Mouse (Mus musculus) midbrain, embryonic 13.5 days (tissue): ENCODE results near the gene Rgs3. TPM values are rescaled to one million over a fixed set of nuclear protein-coding genes. Genes with fewer than 3 reads are reported as not detected.

ENCODE experiments used
- ATAC-seq: fragments of 200-750 bp; cut with Nextera tagmentation; 2 replicates; pipeline ENCODE4 v1.8.0; 2017; ENCODE audit warnings: mild to moderate bottlenecking, moderate TSS enrichment, moderate library complexity
- H3K27ac ChIP-seq: fragments of 300-500 bp; sonication (generic); 2 replicates; pipeline ENCODE4 v1.5.1; 2015; ENCODE audit warnings: inconsistent platforms, mild to moderate bottlenecking, moderate library complexity
- H3K27me3 ChIP-seq: fragments of 300-500 bp; sonication (generic); 2 replicates; pipeline ENCODE4 v1.6.1; 2015; ENCODE audit warnings: mild to moderate bottlenecking, inconsistent platforms
- H3K36me3 ChIP-seq: fragments of 300-500 bp; sonication (generic); 2 replicates; pipeline ENCODE4 v1.6.1; 2015; ENCODE audit warnings: mild to moderate bottlenecking, inconsistent platforms
- H3K4me1 ChIP-seq: fragments of 300-500 bp; sonication (generic); replicated peaks from 2 replicates; pipeline ENCODE4 v1.6.1; 2015; ENCODE audit warnings: inconsistent platforms
- H3K4me2 ChIP-seq: fragments of 300-500 bp; sonication (generic); replicated peaks from 2 replicates; pipeline ENCODE4 v1.6.1; 2015; ENCODE audit warnings: moderate library complexity, mild to moderate bottlenecking, inconsistent platforms
- H3K4me3 ChIP-seq: fragments of 300-500 bp; sonication (generic); replicated peaks from 2 replicates; pipeline ENCODE4 v1.5.1; 2015; ENCODE audit warnings: mild to moderate bottlenecking, inconsistent platforms
- H3K9ac ChIP-seq: fragments of 300-500 bp; sonication (generic); replicated peaks from 2 replicates; pipeline ENCODE4 v1.6.1; 2015; ENCODE audit warnings: mild to moderate bottlenecking, inconsistent platforms
- H3K9me3 ChIP-seq: fragments of 300-500 bp; sonication (generic); 2 replicates; pipeline ENCODE4 v1.6.1; 2016; ENCODE audit warnings: mild to moderate bottlenecking, inconsistent platforms
- WGBS: fragments of 180-500 bp; shearing (Covaris S2); methylation state at CpG from one replicate; pipeline ENCODE4 v1.1.7; 2015; 5-methylcytosine and 5-hydroxymethylcytosine counted together
- polyA plus RNA-seq: library from polyadenylated mRNA; unstranded; fragments of >200 nt; fragmentation: Nextera tagmentation; extraction: Ambion mirVana; gene quantifications from 2 replicates; pipeline ENCODE4 v1.2.1, GENCODE M21; 2015

The Rgs3 gene
- polyA plus RNA-seq, 1 experiment from 2014 or later: 70.0 TPM

- Histone ChIP-seq H3K9me3 (no peaks in the 10 kb centered on the region), H3K36me3 (peaks cover 8% of the 10 kb centered on the region), H3K9ac (peak within 1 kb of the TSS; percentile 84), H3K27me3 (no peaks in the 10 kb centered on the region), H3K4me2 (peak within 1 kb of the TSS; percentile 77), H3K4me3 (peak within 1 kb of the TSS; percentile 71), H3K4me1 (peaks cover 31% of the 10 kb centered on the region), H3K27ac (peak within 1 kb of the TSS; percentile 79)
- under 1% methylated on average over 37 of the region's 37 CpGs for WGBS
- ATAC-seq: peak; percentile 89
Observed at GRCm38 (mm10) chr4:62519849-62520233, 39.8 kb upstream of the Rgs3 start, which contains the start of gene Alad. Gene Alad (minus strand): TSS chr4:62519918.

DNA sequence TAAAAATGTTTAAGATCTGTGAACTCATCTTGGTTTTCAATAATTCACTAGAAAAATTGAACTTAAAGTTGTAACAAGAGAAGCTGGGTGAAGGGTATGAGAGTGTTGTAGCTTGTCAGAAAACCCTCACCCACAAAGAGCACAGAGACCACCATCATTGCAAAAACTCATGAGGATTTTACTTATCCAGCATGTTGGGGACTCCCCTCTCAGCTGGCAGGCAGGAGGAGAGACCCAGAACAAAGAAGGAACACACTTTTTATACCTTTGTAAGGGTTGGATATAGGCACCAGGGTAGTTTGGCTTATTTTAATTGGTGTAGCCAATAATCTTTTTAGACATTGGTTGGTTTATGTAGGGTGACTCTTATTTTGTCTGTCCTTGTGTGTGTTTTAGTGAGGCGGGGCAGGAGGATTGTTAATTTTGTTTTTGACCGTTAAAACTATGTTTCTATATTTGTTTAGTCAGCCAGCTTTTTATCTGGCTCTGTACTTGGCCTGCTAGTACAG is 38.7 kb upstream of the Rgs3 start:
- Histone ChIP-seq H3K27ac (no peak overlapping the region), H3K4me2 (no peak overlapping the region), H3K4me3 (no peak overlapping the region), H3K36me3 (peaks cover 8% of the 10 kb centered on the region), H3K4me1 (peaks cover 31% of the 10 kb centered on the region), H3K9ac (no peak overlapping the region; the same call in 1 of the 2 replicates), H3K9me3 (no peaks in the 10 kb centered on the region), H3K27me3 (no peaks in the 10 kb centered on the region)
- WGBS: 85% methylated on average over 2 of the region's 2 CpGs
- ATAC-seq: no peak

DNA sequence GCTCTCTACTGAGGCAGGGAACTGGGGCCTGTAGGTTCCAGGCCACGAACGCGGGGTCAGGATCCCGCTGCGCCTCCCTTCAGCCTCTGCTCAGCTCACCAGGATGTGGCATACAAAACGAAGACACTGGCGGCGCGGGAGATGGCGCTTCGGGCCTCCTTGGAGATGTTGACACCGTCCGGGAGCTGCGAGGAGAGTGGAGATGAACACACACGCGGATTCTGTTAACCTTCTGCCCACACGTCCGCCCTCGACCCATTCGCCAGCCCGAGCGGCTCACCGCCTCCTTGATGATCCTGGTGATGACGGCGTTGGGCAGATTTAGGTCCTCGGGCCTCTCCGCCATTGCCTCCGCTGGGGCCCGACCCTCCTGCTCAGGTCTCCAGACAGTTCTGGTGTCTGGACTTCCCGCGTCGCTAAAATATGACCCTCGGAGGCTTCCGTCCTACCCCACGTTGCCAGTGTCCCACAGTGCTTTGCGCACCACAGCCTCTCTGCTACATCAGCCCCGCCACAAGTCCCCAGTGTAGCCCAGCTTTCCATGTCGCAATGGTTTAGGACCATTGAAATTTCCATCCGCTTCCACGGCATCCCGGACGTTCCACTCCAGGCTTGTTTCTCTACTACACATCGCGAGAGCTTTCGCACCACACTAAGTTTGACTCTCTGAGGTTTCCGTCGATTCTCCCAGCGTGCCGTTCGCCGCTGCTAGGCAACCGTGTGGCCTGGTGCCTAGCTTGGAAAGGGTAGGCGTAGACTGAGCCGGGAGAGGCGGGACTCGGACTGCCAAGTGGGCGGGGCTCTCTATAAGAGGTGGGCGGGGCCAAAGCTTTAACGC is 34.8 kb upstream of the Rgs3 start, which contains the start of the genes Pole3 and 4933430I17Rik:
Pole3 (minus strand) TSS at position 418 of the 838 bp plus-strand sequence.
4933430I17Rik (plus strand) TSS at position 719 of the 838 bp plus-strand sequence.
- peaks cover 19% of the 10 kb centered on the region for H3K4me1 ChIP-seq
- H3K27me3 ChIP-seq: no peaks in the 10 kb centered on the region
- peak within 1 kb of the TSS; percentile 79 for H3K4me3 ChIP-seq
- H3K36me3 ChIP-seq: peaks cover 8% of the 10 kb centered on the region
- no peaks in the 10 kb centered on the region for H3K9me3 ChIP-seq
- peak within 1 kb of the TSS; percentile 92 for H3K27ac ChIP-seq
- H3K9ac ChIP-seq: peak within 1 kb of the TSS; percentile 75
- H3K4me2 ChIP-seq: peak within 1 kb of the TSS; percentile 97
- ATAC-seq: peak; percentile 99
- under 1% methylated on average over 59 of the region's 59 CpGs for WGBS

GRCm38 (mm10) chr4:62525489-62525811 is 34.2 kb upstream of the Rgs3 start:
- H3K4me2 ChIP-seq: peak overlapping the region; percentile 97
- no peaks in the 10 kb centered on the region for H3K27me3 ChIP-seq
- H3K36me3 ChIP-seq: peaks cover 8% of the 10 kb centered on the region
- H3K4me1 ChIP-seq: peaks cover 14% of the 10 kb centered on the region
- H3K4me3 ChIP-seq: peak overlapping the region; percentile 79
- WGBS: under 1% methylated on average over 10 of the region's 10 CpGs
- ATAC-seq: no peak
- no peak overlapping the region for H3K27ac ChIP-seq
- H3K9me3 ChIP-seq: no peaks in the 10 kb centered on the region
- H3K9ac ChIP-seq: 0 out of 2 replicates have a peak overlapping the region, but pooled peaks have one; percentile 14

DNA sequence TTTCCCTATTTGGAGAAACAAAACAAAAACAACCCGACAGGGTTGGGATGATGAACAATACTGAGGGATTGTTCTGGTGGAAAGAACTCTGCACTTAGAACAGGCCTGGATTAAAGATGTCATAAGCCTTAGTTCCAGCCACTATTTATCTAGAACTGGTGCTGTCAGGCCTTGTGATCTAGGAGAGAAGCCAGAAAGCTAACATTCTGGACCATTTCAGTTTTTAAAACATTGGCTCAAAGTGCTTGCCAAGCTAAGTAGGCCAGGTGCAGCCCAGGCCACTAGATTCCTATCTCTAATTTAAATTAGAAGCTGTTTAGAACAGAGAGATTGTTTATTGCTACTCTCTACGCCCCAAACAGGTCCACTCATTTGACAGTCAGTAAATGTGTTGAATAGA is 33.4 kb upstream of the Rgs3 start:
- no peaks in the 10 kb centered on the region for H3K9me3 ChIP-seq
- ATAC-seq: no peak
- no peak overlapping the region for H3K4me2 ChIP-seq
- peaks cover 8% of the 10 kb centered on the region for H3K36me3 ChIP-seq
- no peak overlapping the region for H3K9ac ChIP-seq
- H3K27me3 ChIP-seq: no peaks in the 10 kb centered on the region
- H3K4me1 ChIP-seq: peaks cover 12% of the 10 kb centered on the region
- 62% methylated on average over 2 of the region's 2 CpGs for WGBS
- H3K4me3 ChIP-seq: no peak overlapping the region
- no peak overlapping the region for H3K27ac ChIP-seq

GRCm38 (mm10) chr4:62527655-62528054 is 32.0 kb upstream of the Rgs3 start:
- peaks cover 5% of the 10 kb centered on the region for H3K36me3 ChIP-seq
- no peak overlapping the region for H3K4me2 ChIP-seq
- no peaks in the 10 kb centered on the region for H3K27me3 ChIP-seq
- no peak overlapping the region for H3K27ac ChIP-seq
- H3K4me3 ChIP-seq: no peak overlapping the region
- H3K9ac ChIP-seq: no peak overlapping the region
- H3K4me1 ChIP-seq: peaks cover 12% of the 10 kb centered on the region
- ATAC-seq: no peak
- WGBS: 84% methylated on average over 4 of the region's 4 CpGs
- H3K9me3 ChIP-seq: no peaks in the 10 kb centered on the region

GRCm38 (mm10) chr4:62533729-62534128 is 25.9 kb upstream of the Rgs3 start:
- H3K9ac ChIP-seq: no peak overlapping the region
- ATAC-seq: no peak
- no peaks in the 10 kb centered on the region for H3K27me3 ChIP-seq
- H3K9me3 ChIP-seq: no peaks in the 10 kb centered on the region
- H3K27ac ChIP-seq: no peak overlapping the region
- H3K4me2 ChIP-seq: no peak overlapping the region
- H3K4me1 ChIP-seq: no peaks in the 10 kb centered on the region
- H3K36me3 ChIP-seq: no peaks in the 10 kb centered on the region
- WGBS: 78% methylated on average over 6 of the region's 6 CpGs
- no peak overlapping the region for H3K4me3 ChIP-seq

DNA sequence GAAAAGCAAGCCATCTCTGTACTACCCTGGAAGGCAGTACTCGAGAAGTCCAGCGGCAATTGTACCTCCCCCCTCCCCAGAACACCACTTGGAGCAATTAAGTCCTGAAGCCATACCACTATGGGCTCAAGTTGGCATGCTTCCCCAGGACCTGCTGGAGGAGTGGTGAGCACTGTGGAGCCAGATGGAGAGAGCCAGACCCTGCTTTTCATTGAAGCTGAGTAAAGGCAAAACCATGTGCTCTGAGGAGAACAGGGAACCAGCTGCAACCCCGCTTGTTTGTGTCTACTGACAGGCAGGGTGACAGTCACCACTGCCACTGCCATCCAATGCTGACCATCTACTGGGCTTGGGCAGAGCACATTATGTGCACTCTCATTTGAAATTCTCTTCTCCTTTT is 17.8 kb upstream of the Rgs3 start:
- no peak for ATAC-seq
- H3K4me3 ChIP-seq: no peak overlapping the region
- 72% methylated on average over 3 of the region's 3 CpGs for WGBS

GRCm38 (mm10) chr4:62543782-62544181 is 15.9 kb upstream of the Rgs3 start:
- Histone ChIP-seq H3K4me3 (no peak overlapping the region), H3K9me3 (no peaks in the 10 kb centered on the region), H3K9ac (no peak overlapping the region), H3K4me2 (no peak overlapping the region), H3K27ac (no peak overlapping the region), H3K4me1 (no peaks in the 10 kb centered on the region), H3K27me3 (no peaks in the 10 kb centered on the region), H3K36me3 (no peaks in the 10 kb centered on the region)
- ATAC-seq: no peak
- WGBS: 87% methylated on average over 6 of the region's 6 CpGs

More for the DNA sequence above, 17.8 kb upstream of the Rgs3 start:
- no peak overlapping the region for H3K27ac ChIP-seq
- no peak overlapping the region for H3K4me2 ChIP-seq
- H3K9ac ChIP-seq: no peak overlapping the region
- H3K4me1 ChIP-seq: no peaks in the 10 kb centered on the region
- H3K27me3 ChIP-seq: no peaks in the 10 kb centered on the region
- H3K9me3 ChIP-seq: no peaks in the 10 kb centered on the region
- no peaks in the 10 kb centered on the region for H3K36me3 ChIP-seq

GRCm38 (mm10) chr4:62544801-62545200 is 14.8 kb upstream of the Rgs3 start:
- no peaks in the 10 kb centered on the region for H3K27me3 ChIP-seq
- H3K9me3 ChIP-seq: no peaks in the 10 kb centered on the region
- no peak overlapping the region for H3K27ac ChIP-seq
- H3K4me1 ChIP-seq: no peaks in the 10 kb centered on the region
- no peak overlapping the region for H3K4me2 ChIP-seq
- no peak for ATAC-seq
- H3K36me3 ChIP-seq: no peaks in the 10 kb centered on the region
- H3K4me3 ChIP-seq: no peak overlapping the region
- H3K9ac ChIP-seq: no peak overlapping the region

DNA sequence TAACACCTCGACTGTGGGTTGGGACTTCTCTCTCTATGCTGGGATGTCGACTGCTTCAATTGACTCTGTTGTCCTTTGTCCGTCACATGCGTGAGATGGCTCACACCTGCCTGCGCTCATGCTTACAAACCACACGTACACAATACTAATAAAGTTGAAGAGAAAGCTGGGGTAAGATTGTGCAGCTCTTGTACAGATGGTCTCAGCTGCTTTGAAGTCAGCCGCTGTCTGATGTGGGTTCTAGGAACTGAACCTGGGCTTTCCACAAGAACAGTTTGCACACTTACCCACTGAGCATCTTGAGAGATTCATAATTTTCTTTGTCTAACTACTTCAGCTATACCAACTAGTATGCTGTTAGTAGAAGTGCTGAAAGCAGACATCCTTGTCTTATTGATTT is 7.7 kb upstream of the Rgs3 start:
- WGBS: 84% methylated on average over 7 of the region's 7 CpGs
- Histone ChIP-seq H3K27me3 (no peaks in the 10 kb centered on the region), H3K9ac (no peak overlapping the region), H3K4me1 (no peaks in the 10 kb centered on the region), H3K4me2 (no peak overlapping the region), H3K27ac (no peak overlapping the region), H3K36me3 (no peaks in the 10 kb centered on the region), H3K4me3 (no peak overlapping the region), H3K9me3 (no peaks in the 10 kb centered on the region)
- ATAC-seq: no peak

- WGBS: 77% methylated on average over 3 of the region's 3 CpGs
- Histone ChIP-seq H3K27ac (no peak overlapping the region), H3K36me3 (no peaks in the 10 kb centered on the region), H3K4me1 (peaks cover 8% of the 10 kb centered on the region), H3K9ac (no peak overlapping the region), H3K4me2 (no peak overlapping the region), H3K27me3 (no peaks in the 10 kb centered on the region), H3K9me3 (no peaks in the 10 kb centered on the region), H3K4me3 (no peak overlapping the region)
- ATAC-seq: no peak
Observed at GRCm38 (mm10) chr4:62557436-62557835, 2.2 kb upstream of the Rgs3 start.
